Mouse (Mus musculus): Measurements from ENCODE around the gene Fam71f2. TPM values are rescaled to one million over a fixed set of nuclear protein-coding genes. Genes with fewer than 3 reads are reported as not detected.

The Fam71f2 gene
- 0.10 and 0.12 TPM in 2 replicates for polyA plus RNA-seq (2015; fragmentation: Nextera tagmentation; extraction: Ambion mirVana)

DNA sequence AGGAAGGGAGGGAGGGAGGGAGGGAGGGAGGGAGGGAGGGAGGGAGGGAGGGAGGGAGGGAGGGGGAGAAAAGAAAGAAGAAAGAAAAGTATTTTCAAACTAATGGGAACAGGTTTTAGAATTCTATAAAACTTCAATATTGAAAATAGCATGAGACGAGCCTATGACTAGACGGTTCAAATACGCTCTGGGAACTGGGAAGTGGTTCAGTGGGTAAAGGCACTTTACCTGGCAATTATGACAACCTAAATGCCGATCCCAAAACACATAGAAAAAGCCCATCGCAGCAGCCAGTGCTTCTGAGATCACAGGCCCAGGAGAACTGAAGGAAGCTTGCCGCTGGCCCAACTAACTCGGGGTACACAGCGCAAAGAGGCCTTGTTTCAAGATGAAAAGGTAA is at the start of gene Fam71f2:
Gene Fam71f2 (plus strand): TSS at position 301 of the 400 bp plus-strand sequence.
- ATAC-seq (ENCODE audit: low read depth) (no peak), DNase-seq (no peak)
- no peak within 1 kb of the TSS for H3K4me2 ChIP-seq
- H3K36me3 ChIP-seq = peaks cover 21% of the 10 kb centered on the region
- 78% methylated on average over 8 of the region's 8 CpGs for WGBS (ENCODE audit: insufficient replicate concordance)
- 0 out of 2 replicates have a peak within 1 kb of the TSS, but pooled peaks have one; percentile 35 for H3K27ac ChIP-seq
- H3K27me3 ChIP-seq = no peaks in the 10 kb centered on the region
- no peak within 1 kb of the TSS for H3K9ac ChIP-seq
- no peak within 1 kb of the TSS for H3K4me3 ChIP-seq (replicated peaks)
- peaks cover 13% of the 10 kb centered on the region; the same call in 1 of the 2 replicates for H3K4me1 ChIP-seq (replicated peaks)
- no peaks in the 10 kb centered on the region for H3K9me3 ChIP-seq (replicated peaks)

GRCm38 (mm10) chr6:29230386-29230785 is 49.0 kb upstream of the Fam71f2 start:
- H3K36me3 ChIP-seq = no peaks in the 10 kb centered on the region
- H3K9me3 ChIP-seq (replicated peaks) = no peaks in the 10 kb centered on the region
- H3K27ac ChIP-seq = no peak overlapping the region
- ATAC-seq (ENCODE audit: low read depth) = no peak
- no peak for DNase-seq
- H3K9ac ChIP-seq = no peak overlapping the region
- peaks cover 16% of the 10 kb centered on the region for H3K4me1 ChIP-seq (replicated peaks)
- H3K4me2 ChIP-seq = no peak overlapping the region
- H3K27me3 ChIP-seq = 0 out of 2 replicates have a peak, but pooled peaks cover 2% of the 10 kb centered on the region
- WGBS (ENCODE audit: insufficient replicate concordance) = 65% methylated on average over 6 of the region's 6 CpGs
- no peak overlapping the region for H3K4me3 ChIP-seq (replicated peaks)

DNA sequence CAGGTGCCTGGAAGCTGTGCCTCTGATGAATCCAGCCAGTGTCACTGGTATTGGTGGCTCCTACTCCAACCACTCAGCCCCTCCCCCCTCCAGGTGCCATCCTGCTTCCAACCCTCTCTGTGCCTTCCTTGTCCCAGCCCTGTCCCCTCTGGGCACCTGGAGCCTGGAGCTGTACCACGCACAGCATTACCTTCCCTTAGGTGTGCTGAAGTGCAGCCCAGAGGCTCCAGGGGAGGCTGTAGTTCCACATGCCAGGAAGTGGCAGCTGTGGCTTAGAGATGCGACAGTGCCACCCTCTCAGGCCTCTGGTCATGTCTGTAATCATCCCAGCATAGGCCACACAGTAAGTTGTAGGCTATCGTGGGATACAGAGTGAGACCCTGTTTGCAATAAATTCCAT is 47.6 kb upstream of the Fam71f2 start:
- no peak for DNase-seq
- no peaks in the 10 kb centered on the region for H3K9me3 ChIP-seq (replicated peaks)
- WGBS (ENCODE audit: insufficient replicate concordance) = 56% methylated on average over 3 of the region's 3 CpGs
- H3K36me3 ChIP-seq = no peaks in the 10 kb centered on the region
- H3K9ac ChIP-seq = no peak overlapping the region
- no peak overlapping the region for H3K4me3 ChIP-seq (replicated peaks)
- H3K4me2 ChIP-seq = no peak overlapping the region
- no peak for ATAC-seq (ENCODE audit: low read depth)
- no peak overlapping the region for H3K27ac ChIP-seq
- H3K4me1 ChIP-seq (replicated peaks) = peaks cover 16% of the 10 kb centered on the region
- H3K27me3 ChIP-seq = 0 out of 2 replicates have a peak, but pooled peaks cover 2% of the 10 kb centered on the region

GRCm38 (mm10) chr6:29232321-29232720 is 47.1 kb upstream of the Fam71f2 start:
- peaks cover 16% of the 10 kb centered on the region for H3K4me1 ChIP-seq (replicated peaks)
- 0 out of 2 replicates have a peak, but pooled peaks cover 2% of the 10 kb centered on the region for H3K27me3 ChIP-seq
- no peak overlapping the region for H3K9ac ChIP-seq
- no peaks in the 10 kb centered on the region for H3K36me3 ChIP-seq
- H3K9me3 ChIP-seq (replicated peaks) = no peaks in the 10 kb centered on the region
- H3K4me2 ChIP-seq = no peak overlapping the region
- no peak overlapping the region for H3K4me3 ChIP-seq (replicated peaks)
- ATAC-seq (ENCODE audit: low read depth) (no peak), DNase-seq (no peak)
- 35% methylated on average over 6 of the region's 6 CpGs for WGBS (ENCODE audit: insufficient replicate concordance)
- no peak overlapping the region for H3K27ac ChIP-seq

DNA sequence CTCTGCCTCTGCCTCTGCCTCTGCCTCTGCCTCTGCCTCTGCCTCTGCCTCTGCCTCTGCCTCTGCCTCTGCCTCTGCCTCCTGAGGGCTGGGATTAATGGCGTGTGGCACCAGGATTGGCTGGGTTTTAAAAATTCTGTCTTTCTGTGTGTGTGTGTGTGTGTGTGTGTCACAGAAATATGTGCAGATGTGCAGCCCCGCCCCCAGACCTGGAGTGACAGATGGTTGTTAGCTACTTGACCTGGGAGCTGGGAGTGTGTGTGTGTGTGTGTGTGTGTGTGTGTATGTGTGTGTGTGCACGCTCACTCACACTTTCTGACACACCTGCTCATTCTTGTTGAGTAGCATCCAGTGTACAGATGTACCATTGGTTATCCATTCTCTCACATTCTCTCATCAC is 45.7 kb upstream of the Fam71f2 start:
- H3K9me3 ChIP-seq (replicated peaks) = no peaks in the 10 kb centered on the region
- 52% methylated on average over 3 of the region's 3 CpGs for WGBS (ENCODE audit: insufficient replicate concordance)
- no peak overlapping the region for H3K9ac ChIP-seq
- H3K4me2 ChIP-seq = no peak overlapping the region
- H3K27me3 ChIP-seq = 0 out of 2 replicates have a peak, but pooled peaks cover 2% of the 10 kb centered on the region
- no peaks in the 10 kb centered on the region for H3K36me3 ChIP-seq
- H3K4me3 ChIP-seq (replicated peaks) = no peak overlapping the region
- no peak for ATAC-seq (ENCODE audit: low read depth)
- DNase-seq = no peak
- H3K27ac ChIP-seq = no peak overlapping the region
- peaks cover 15% of the 10 kb centered on the region for H3K4me1 ChIP-seq (replicated peaks)

GRCm38 (mm10) chr6:29234272-29234671 is 45.1 kb upstream of the Fam71f2 start:
- Histone ChIP-seq H3K4me2 (no peak overlapping the region), H3K9me3 (replicated peaks) (no peaks in the 10 kb centered on the region), H3K4me1 (replicated peaks) (peaks cover 9% of the 10 kb centered on the region), H3K27ac (no peak overlapping the region), H3K36me3 (no peaks in the 10 kb centered on the region), H3K27me3 (0 out of 2 replicates have a peak, but pooled peaks cover 2% of the 10 kb centered on the region), H3K9ac (no peak overlapping the region), H3K4me3 (replicated peaks) (no peak overlapping the region)
- 39% methylated on average over 8 of the region's 8 CpGs for WGBS (ENCODE audit: insufficient replicate concordance)
- DNase-seq (no peak), ATAC-seq (ENCODE audit: low read depth) (no peak)

- H3K9me3 ChIP-seq (replicated peaks) = no peaks in the 10 kb centered on the region
- DNase-seq (peak; percentile 19), ATAC-seq (ENCODE audit: low read depth) (no peak)
- no peak overlapping the region for H3K4me3 ChIP-seq (replicated peaks)
- WGBS (ENCODE audit: insufficient replicate concordance) = 14% methylated on average over 2 of the region's 2 CpGs
- H3K27me3 ChIP-seq = no peaks in the 10 kb centered on the region
- H3K4me2 ChIP-seq = no peak overlapping the region
- no peaks in the 10 kb centered on the region for H3K36me3 ChIP-seq
- no peak overlapping the region for H3K9ac ChIP-seq
- peaks cover 8% of the 10 kb centered on the region for H3K4me1 ChIP-seq (replicated peaks)
- H3K27ac ChIP-seq = no peak overlapping the region
Observed at GRCm38 (mm10) chr6:29240806-29241205, 38.6 kb upstream of the Fam71f2 start.

DNA sequence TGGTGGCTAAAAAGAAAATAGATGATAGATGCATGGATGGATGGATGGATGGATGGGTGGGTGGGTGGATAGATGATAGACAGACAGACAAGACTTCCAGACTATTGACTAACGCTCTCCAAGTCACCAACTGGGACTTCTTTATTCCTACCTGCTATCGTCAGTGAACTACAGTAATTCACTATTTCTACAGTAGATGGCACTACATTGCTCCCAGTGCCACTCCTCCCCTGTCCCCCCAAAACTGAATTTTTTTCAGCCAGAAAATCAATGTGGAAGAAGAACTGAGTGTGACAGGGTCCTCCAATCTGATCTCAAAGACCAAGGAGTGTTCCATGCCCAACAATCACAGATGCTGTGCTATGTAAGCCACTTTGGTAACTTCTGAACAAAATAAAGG is 37.7 kb upstream of the Fam71f2 start:
- Histone ChIP-seq H3K9me3 (replicated peaks) (no peaks in the 10 kb centered on the region), H3K36me3 (no peaks in the 10 kb centered on the region), H3K27me3 (no peaks in the 10 kb centered on the region), H3K9ac (no peak overlapping the region), H3K4me3 (replicated peaks) (no peak overlapping the region), H3K4me1 (replicated peaks) (peaks cover 13% of the 10 kb centered on the region), H3K4me2 (no peak overlapping the region), H3K27ac (no peak overlapping the region)
- DNase-seq (no peak), ATAC-seq (ENCODE audit: low read depth) (no peak)
- 37% methylated on average over 2 of the region's 2 CpGs for WGBS (ENCODE audit: insufficient replicate concordance)

DNA sequence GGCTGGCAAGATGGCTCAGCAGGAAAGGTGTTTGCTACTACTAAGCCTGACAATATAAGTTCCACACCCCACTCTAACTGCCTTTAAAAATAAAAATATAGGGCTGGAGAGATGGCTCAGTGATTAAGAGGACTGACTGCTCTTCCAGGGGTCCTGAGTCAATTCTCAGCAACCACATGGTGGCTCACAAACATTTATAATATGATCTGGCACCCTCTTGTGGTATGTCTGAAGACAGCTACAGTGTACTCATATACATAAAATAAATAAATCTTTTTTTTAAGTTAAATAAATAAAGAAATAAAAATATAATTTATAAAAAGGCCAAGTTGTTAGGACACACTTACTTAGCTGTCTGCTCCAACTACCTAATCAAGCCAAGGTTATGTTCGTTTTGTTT is 37.1 kb upstream of the Fam71f2 start:
- WGBS (ENCODE audit: insufficient replicate concordance) = 60% methylated on average over 1 of the region's 1 CpGs
- H3K9me3 ChIP-seq (replicated peaks) = no peaks in the 10 kb centered on the region
- no peaks in the 10 kb centered on the region for H3K36me3 ChIP-seq
- no peak overlapping the region for H3K9ac ChIP-seq
- no peak overlapping the region for H3K27ac ChIP-seq
- H3K4me3 ChIP-seq (replicated peaks) = no peak overlapping the region
- no peak overlapping the region for H3K4me2 ChIP-seq
- peaks cover 17% of the 10 kb centered on the region for H3K4me1 ChIP-seq (replicated peaks)
- DNase-seq = no peak
- H3K27me3 ChIP-seq = no peaks in the 10 kb centered on the region
- no peak for ATAC-seq (ENCODE audit: low read depth)

GRCm38 (mm10) chr6:29245272-29246120 is 33.9 kb upstream of the Fam71f2 start:
- 31% methylated on average over 14 of the region's 14 CpGs for WGBS (ENCODE audit: insufficient replicate concordance)
- H3K27ac ChIP-seq = peak overlapping the region; percentile 63
- DNase-seq = no peak

GRCm38 (mm10) chr6:29246183-29246582 is 33.2 kb upstream of the Fam71f2 start:
- 42% methylated on average over 3 of the region's 3 CpGs for WGBS (ENCODE audit: insufficient replicate concordance)
- H3K4me1 ChIP-seq (replicated peaks) = peaks cover 17% of the 10 kb centered on the region

More at GRCm38 (mm10) chr6:29245272-29246120, 33.9 kb upstream of the Fam71f2 start:
- Histone ChIP-seq H3K27me3 (no peaks in the 10 kb centered on the region), H3K36me3 (no peaks in the 10 kb centered on the region), H3K9ac (no peak overlapping the region), H3K4me1 (replicated peaks) (peaks cover 17% of the 10 kb centered on the region), H3K9me3 (replicated peaks) (no peaks in the 10 kb centered on the region), H3K4me2 (peak overlapping the region; percentile 17; the same call in 1 of the 2 replicates), H3K4me3 (replicated peaks) (no peak overlapping the region)
- peak; percentile 61 for ATAC-seq (ENCODE audit: low read depth)

More at GRCm38 (mm10) chr6:29246183-29246582, 33.2 kb upstream of the Fam71f2 start:
- Histone ChIP-seq H3K4me3 (replicated peaks) (no peak overlapping the region), H3K36me3 (no peaks in the 10 kb centered on the region), H3K9ac (no peak overlapping the region), H3K4me2 (peak overlapping the region; percentile 17; the same call in 1 of the 2 replicates), H3K9me3 (replicated peaks) (no peaks in the 10 kb centered on the region), H3K27me3 (no peaks in the 10 kb centered on the region), H3K27ac (peak overlapping the region; percentile 63)
- DNase-seq (no peak), ATAC-seq (ENCODE audit: low read depth) (peak; percentile 13; the same call in 1 of the 2 replicates)
